Mouse (Mus musculus): ENCODE data around the gene Neil1.

DNA sequence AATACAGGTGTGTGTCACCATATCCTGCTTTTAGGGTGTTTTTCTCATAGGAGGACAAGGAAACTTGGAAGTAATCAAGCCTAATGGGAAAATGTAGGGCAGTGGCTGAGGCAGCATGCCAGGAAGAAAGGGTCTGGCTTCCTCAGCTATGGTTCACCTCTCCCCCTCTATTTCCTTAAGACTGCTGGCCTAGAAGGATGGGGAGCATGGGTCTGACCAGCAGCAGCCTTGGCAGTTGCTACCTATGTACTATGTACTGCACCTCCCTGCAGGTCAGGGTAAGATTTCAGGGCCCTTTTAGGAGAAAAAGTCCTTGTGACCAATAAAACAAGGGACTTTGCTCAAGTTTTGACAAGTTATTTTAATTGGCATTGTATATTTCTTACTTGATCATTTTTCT lies 18.5 kb downstream of the Neil1 start:
- TF ChIP-seq POLR2A (IDR thresholded peaks at IDR 0.05; ENCODE audit: borderline replicate concordance, extremely low read depth, low read depth, low read length) = no peak
- no peak for TF ChIP-seq CTCF (IDR thresholded peaks at IDR 0.05; ENCODE audit: insufficient read depth, low read length)

Data from lung, adult 2 months (tissue).